Mouse (Mus musculus): ENCODE results near the gene Mief1. TPM values are rescaled to one million over a fixed set of nuclear protein-coding genes. Genes with fewer than 3 reads are reported as not detected.

Mief1 gene
- polyA plus RNA-seq, 1 experiment from 2014 or later, result 8.6 TPM

GRCm38 (mm10) chr15:80223751-80224150 is 10.1 kb upstream of the Mief1 start:
- H3K36me3 ChIP-seq (replicated peaks; ENCODE audit: insufficient read depth, low read length), result no peaks in the 10 kb centered on the region
- TF ChIP-seq CTCF (IDR thresholded peaks at IDR 0.05; ENCODE audit: low read depth), result no peak
- no peak for TF ChIP-seq EP300 (IDR thresholded peaks at IDR 0.05; ENCODE audit: low read depth)
- H3K27me3 ChIP-seq (ENCODE audit: insufficient read depth, low read length), result no peaks in the 10 kb centered on the region
- H3K9me3 ChIP-seq (ENCODE audit: low read length), result no peaks in the 10 kb centered on the region
- DNase-seq, result no peak
- H3K4me3 ChIP-seq (ENCODE audit: low read depth, low read length), result no peak overlapping the region
- no peak overlapping the region for H3K27ac ChIP-seq (ENCODE audit: low read depth)
- H3K9ac ChIP-seq (replicated peaks), result no peak overlapping the region
- WGBS (ENCODE audit: insufficient replicate concordance), result 79% methylated on average over 7 of the region's 7 CpGs
- H3K4me2 ChIP-seq (ENCODE audit: low read depth, low read length), result no peak overlapping the region
- H3K4me1 ChIP-seq (ENCODE audit: insufficient read depth), result peaks cover 11% of the 10 kb centered on the region
- ATAC-seq, result no peak

GRCm38 (mm10) chr15:80225208-80225607 is 8.6 kb upstream of the Mief1 start:
- Histone ChIP-seq H3K27ac (ENCODE audit: low read depth) (no peak overlapping the region), H3K36me3 (replicated peaks; ENCODE audit: insufficient read depth, low read length) (no peaks in the 10 kb centered on the region), H3K9me3 (ENCODE audit: low read length) (no peaks in the 10 kb centered on the region), H3K4me2 (ENCODE audit: low read depth, low read length) (no peak overlapping the region), H3K4me3 (ENCODE audit: low read depth, low read length) (no peak overlapping the region), H3K27me3 (ENCODE audit: insufficient read depth, low read length) (no peaks in the 10 kb centered on the region), H3K9ac (replicated peaks) (no peak overlapping the region), H3K4me1 (ENCODE audit: insufficient read depth) (no peaks in the 10 kb centered on the region; the same call in 1 of the 2 replicates)
- DNase-seq (peak; percentile 91), ATAC-seq (peak; percentile 89)
- WGBS (ENCODE audit: insufficient replicate concordance), result 20% methylated on average over 9 of the region's 9 CpGs
- TF ChIP-seq EP300 (IDR thresholded peaks at IDR 0.05; ENCODE audit: low read depth), result no peak
- TF ChIP-seq CTCF (IDR thresholded peaks at IDR 0.05; ENCODE audit: low read depth), result peak; percentile 99

GRCm38 (mm10) chr15:80225796-80226195 is 8.0 kb upstream of the Mief1 start:
- Histone ChIP-seq H3K4me2 (ENCODE audit: low read depth, low read length) (no peak overlapping the region), H3K9ac (replicated peaks) (no peak overlapping the region), H3K4me3 (ENCODE audit: low read depth, low read length) (no peak overlapping the region), H3K9me3 (ENCODE audit: low read length) (no peaks in the 10 kb centered on the region), H3K4me1 (ENCODE audit: insufficient read depth) (no peaks in the 10 kb centered on the region; the same call in 1 of the 2 replicates), H3K27ac (ENCODE audit: low read depth) (no peak overlapping the region), H3K27me3 (ENCODE audit: insufficient read depth, low read length) (no peaks in the 10 kb centered on the region), H3K36me3 (replicated peaks; ENCODE audit: insufficient read depth, low read length) (no peaks in the 10 kb centered on the region)
- TF ChIP-seq CTCF (IDR thresholded peaks at IDR 0.05; ENCODE audit: low read depth) (peak; percentile 87), EP300 (IDR thresholded peaks at IDR 0.05; ENCODE audit: low read depth) (no peak)
- peak; percentile 83 for DNase-seq
- 50% methylated on average over 2 of the region's 2 CpGs for WGBS (ENCODE audit: insufficient replicate concordance)
- ATAC-seq, result peak; percentile 82

GRCm38 (mm10) chr15:80228071-80228800 is 5.6 kb upstream of the Mief1 start:
- Histone ChIP-seq H3K4me1 (ENCODE audit: insufficient read depth) (peaks cover 3% of the 10 kb centered on the region), H3K27me3 (ENCODE audit: insufficient read depth, low read length) (no peaks in the 10 kb centered on the region), H3K36me3 (replicated peaks; ENCODE audit: insufficient read depth, low read length) (no peaks in the 10 kb centered on the region), H3K27ac (ENCODE audit: low read depth) (no peak overlapping the region), H3K9me3 (ENCODE audit: low read length) (no peaks in the 10 kb centered on the region), H3K4me2 (ENCODE audit: low read depth, low read length) (no peak overlapping the region), H3K4me3 (ENCODE audit: low read depth, low read length) (no peak overlapping the region), H3K9ac (replicated peaks) (no peak overlapping the region)
- ATAC-seq, result no peak
- TF ChIP-seq CTCF (IDR thresholded peaks at IDR 0.05; ENCODE audit: low read depth), result no peak
- TF ChIP-seq EP300 (IDR thresholded peaks at IDR 0.05; ENCODE audit: low read depth), result no peak
- DNase-seq, result no peak
- 79% methylated on average over 17 of the region's 17 CpGs for WGBS (ENCODE audit: insufficient replicate concordance)

GRCm38 (mm10) chr15:80232331-80232730 is 1.5 kb upstream of the Mief1 start:
- 67% methylated on average over 2 of the region's 2 CpGs for WGBS (ENCODE audit: insufficient replicate concordance)
- Histone ChIP-seq H3K4me2 (ENCODE audit: low read depth, low read length) (no peak overlapping the region), H3K27ac (ENCODE audit: low read depth) (no peak overlapping the region), H3K27me3 (ENCODE audit: insufficient read depth, low read length) (no peaks in the 10 kb centered on the region), H3K4me3 (ENCODE audit: low read depth, low read length) (no peak overlapping the region), H3K4me1 (ENCODE audit: insufficient read depth) (peaks cover 18% of the 10 kb centered on the region), H3K9ac (replicated peaks) (no peak overlapping the region), H3K36me3 (replicated peaks; ENCODE audit: insufficient read depth, low read length) (peaks cover 20% of the 10 kb centered on the region), H3K9me3 (ENCODE audit: low read length) (no peaks in the 10 kb centered on the region)
- DNase-seq (no peak), ATAC-seq (no peak)
- TF ChIP-seq CTCF (IDR thresholded peaks at IDR 0.05; ENCODE audit: low read depth) (no peak), EP300 (IDR thresholded peaks at IDR 0.05; ENCODE audit: low read depth) (no peak)

GRCm38 (mm10) chr15:80233053-80233452 is 765 bp upstream of the Mief1 start:
- no peak for DNase-seq
- 78% methylated on average over 4 of the region's 4 CpGs for WGBS (ENCODE audit: insufficient replicate concordance)
- TF ChIP-seq EP300 (IDR thresholded peaks at IDR 0.05; ENCODE audit: low read depth), result no peak
- no peak for TF ChIP-seq CTCF (IDR thresholded peaks at IDR 0.05; ENCODE audit: low read depth)
- H3K9ac ChIP-seq (replicated peaks), result no peak overlapping the region; the same call in 1 of the 2 replicates
- H3K4me3 ChIP-seq (ENCODE audit: low read depth, low read length), result no peak overlapping the region
- peak overlapping the region; percentile 67 for H3K27ac ChIP-seq (ENCODE audit: low read depth)
- no peaks in the 10 kb centered on the region for H3K27me3 ChIP-seq (ENCODE audit: insufficient read depth, low read length)
- H3K4me2 ChIP-seq (ENCODE audit: low read depth, low read length), result peak overlapping the region; percentile 83; the same call in 1 of the 2 replicates
- H3K4me1 ChIP-seq (ENCODE audit: insufficient read depth), result peaks cover 18% of the 10 kb centered on the region
- H3K9me3 ChIP-seq (ENCODE audit: low read length), result no peaks in the 10 kb centered on the region
- no peak for ATAC-seq
- peaks cover 24% of the 10 kb centered on the region for H3K36me3 ChIP-seq (replicated peaks; ENCODE audit: insufficient read depth, low read length)

Data from liver, postnatal 0 days (tissue).